7 mouse cellular contexts compared by ENCODE assay signal in the genomic region with DNA sequence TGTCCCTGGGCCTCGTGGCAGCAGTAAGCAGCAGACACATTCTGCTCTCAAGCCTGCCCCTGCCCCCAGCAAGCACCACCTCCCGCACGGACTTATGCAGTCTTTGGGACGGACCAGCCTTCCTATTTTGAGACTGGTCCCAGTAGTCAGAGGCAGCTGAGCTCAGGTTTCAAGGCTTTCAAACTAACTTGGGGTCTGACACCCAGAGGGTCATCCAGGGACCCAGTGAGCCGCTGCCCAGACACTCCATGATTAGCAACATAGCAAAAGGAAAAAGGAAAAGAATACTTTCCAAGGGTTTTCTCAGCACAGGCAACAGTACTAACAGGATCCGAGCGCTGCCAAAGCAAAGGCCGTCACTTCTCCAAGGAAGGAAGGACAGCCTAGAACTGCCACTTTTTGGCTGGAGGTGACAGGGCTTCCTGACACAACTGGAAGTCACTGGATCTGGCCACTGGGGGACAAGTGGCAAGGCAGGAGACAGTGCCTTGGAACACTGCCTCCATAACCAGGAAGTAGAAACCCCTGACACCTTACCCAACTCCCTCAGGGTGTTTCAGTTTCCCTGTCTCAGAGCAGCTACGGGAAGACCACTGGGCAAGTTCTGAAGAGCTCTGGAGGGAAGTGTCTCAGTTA. TPM values are rescaled to one million over a fixed set of nuclear protein-coding genes. Genes with fewer than 3 reads are reported as not detected.
DNase-seq lines count a peak whose midpoint lies in the region; ATAC-seq and TF ChIP-seq lines count a peak whose summit lies in the region.

No protein-coding gene starts in this region.

- peak overlapping the region; percentile 38 for H3K4me3 ChIP-seq in bone marrow macrophage, adult 2 months (ENCODE audit: insufficient read depth, low read length)
- no peak overlapping the region for H3K4me3 ChIP-seq in cortical plate, adult 2 months (ENCODE audit: insufficient read depth, low read length)
- H3K4me3 ChIP-seq in limb, embryonic 14.5 days (replicated peaks; ENCODE audit: low read length) = no peak overlapping the region
- no peak overlapping the region for H3K4me3 ChIP-seq in small intestine, adult 2 months (ENCODE audit: low read depth, low read length)
- no peak overlapping the region for H3K4me3 ChIP-seq in forebrain, embryonic 16.5 days (replicated peaks; ENCODE audit: low read length)

- peak; percentile 55 for DNase-seq in heart, postnatal 4 days
- no peak for DNase-seq in limb, embryonic 14.5 days (ENCODE audit: low spot score)
- no peak for DNase-seq in MN1 (ENCODE audit: low spot score)

- no peak overlapping the region for H3K4me2 ChIP-seq in limb, embryonic 14.5 days (replicated peaks; ENCODE audit: low read depth, low read length, severe bottlenecking)
- H3K4me2 ChIP-seq in forebrain, embryonic 16.5 days (ENCODE audit: low read length) = no peak overlapping the region

- WGBS in limb, embryonic 14.5 days = 33% methylated on average over 9 of the region's 9 CpGs
- 67% methylated on average over 9 of the region's 9 CpGs for WGBS in small intestine, adult 2 months
- WGBS in forebrain, embryonic 16.5 days = 41% methylated on average over 9 of the region's 9 CpGs

- H3K27me3 ChIP-seq in limb, embryonic 14.5 days (ENCODE audit: control insufficient read depth, insufficient read depth, low read length) = no peaks in the 10 kb centered on the region
- no peaks in the 10 kb centered on the region for H3K27me3 ChIP-seq in small intestine, adult 2 months (ENCODE audit: control insufficient read depth, insufficient read depth, low read length)
- H3K27me3 ChIP-seq in forebrain, embryonic 16.5 days (replicated peaks; ENCODE audit: control insufficient read depth, insufficient read depth, low read length) = no peaks in the 10 kb centered on the region

- no peak overlapping the region for H3K9ac ChIP-seq in limb, embryonic 14.5 days (ENCODE audit: low read depth, low read length, severe bottlenecking)
- no peak overlapping the region for H3K9ac ChIP-seq in forebrain, embryonic 16.5 days (replicated peaks; ENCODE audit: low read depth, low read length)

- H3K9me3 ChIP-seq in limb, embryonic 14.5 days (ENCODE audit: control insufficient read depth, low read length) = no peaks in the 10 kb centered on the region
- H3K9me3 ChIP-seq in forebrain, embryonic 16.5 days (ENCODE audit: control insufficient read depth, low read length) = no peaks in the 10 kb centered on the region

- peak; percentile 31; the same call in 1 of the 2 replicates for TF ChIP-seq CTCF in bone marrow macrophage, adult 2 months (IDR thresholded peaks at IDR 0.05; ENCODE audit: low read depth, low read length)
- no peak for TF ChIP-seq CTCF in cortical plate, adult 2 months (IDR thresholded peaks at IDR 0.05; ENCODE audit: extremely low read depth, insufficient read depth, low read length)
- no peak for TF ChIP-seq CTCF in small intestine, adult 2 months (IDR thresholded peaks at IDR 0.05; ENCODE audit: extremely low read depth, insufficient read length, insufficient replicate concordance, low read depth, low read length)

- peak overlapping the region; percentile 99 for H3K27ac ChIP-seq in bone marrow macrophage, adult 2 months (ENCODE audit: insufficient read depth, low read depth, low read length)
- H3K27ac ChIP-seq in cortical plate, adult 2 months (ENCODE audit: insufficient read depth, low read length) = peak overlapping the region; percentile 66; the same call in 1 of the 2 replicates
- H3K27ac ChIP-seq in limb, embryonic 14.5 days (replicated peaks; ENCODE audit: low read depth, low read length) = peak overlapping the region; percentile 59
- H3K27ac ChIP-seq in small intestine, adult 2 months (ENCODE audit: insufficient read depth, low read depth, low read length) = peak overlapping the region; percentile 69
- H3K27ac ChIP-seq in forebrain, embryonic 16.5 days (ENCODE audit: low read length) = no peak overlapping the region

- H3K36me3 ChIP-seq in limb, embryonic 14.5 days (ENCODE audit: control insufficient read depth, insufficient read depth, low read length) = peaks cover 13% of the 10 kb centered on the region
- H3K36me3 ChIP-seq in small intestine, adult 2 months (ENCODE audit: control insufficient read depth, insufficient read depth, low read length) = no peaks in the 10 kb centered on the region
- H3K36me3 ChIP-seq in forebrain, embryonic 16.5 days (ENCODE audit: control insufficient read depth, insufficient read depth) = no peaks in the 10 kb centered on the region

- no peak for ATAC-seq in limb, embryonic 14.5 days (ENCODE audit: low FRiP score, low read depth)
- no peak for ATAC-seq in forebrain, embryonic 16.5 days

- H3K4me1 ChIP-seq in bone marrow macrophage, adult 2 months (ENCODE audit: control insufficient read depth, insufficient read depth, low read length) = peaks cover 68% of the 10 kb centered on the region
- peaks cover 3% of the 10 kb centered on the region for H3K4me1 ChIP-seq in cortical plate, adult 2 months (ENCODE audit: control insufficient read depth, insufficient read depth, low read length)
- H3K4me1 ChIP-seq in limb, embryonic 14.5 days (ENCODE audit: control insufficient read depth, insufficient read depth, low read length) = peaks cover 49% of the 10 kb centered on the region
- H3K4me1 ChIP-seq in small intestine, adult 2 months (ENCODE audit: control insufficient read depth, insufficient read depth, insufficient read length, low read length) = peaks cover 27% of the 10 kb centered on the region
- H3K4me1 ChIP-seq in forebrain, embryonic 16.5 days (replicated peaks; ENCODE audit: control insufficient read depth, insufficient read depth, low read length) = peaks cover 25% of the 10 kb centered on the region

- no peak for TF ChIP-seq POLR2A in bone marrow macrophage, adult 2 months (IDR thresholded peaks at IDR 0.05; ENCODE audit: borderline replicate concordance, low read depth, low read length)
- TF ChIP-seq POLR2A in cortical plate, adult 2 months (IDR thresholded peaks at IDR 0.05; ENCODE audit: extremely low read depth, insufficient read depth, low read length) = no peak
- TF ChIP-seq POLR2A in limb, embryonic 14.5 days (IDR thresholded peaks at IDR 0.05; ENCODE audit: borderline replicate concordance, extremely low read depth, insufficient read depth, insufficient read length) = no peak
- no peak; the same call in 1 of the 2 replicates for TF ChIP-seq POLR2A in small intestine, adult 2 months (IDR thresholded peaks at IDR 0.05; ENCODE audit: low read depth, low read length)

RNA-seq across cellular contexts. Expression of a gene that starts 9.5 kb away (rescaled TPM):
- polyA plus RNA-seq in bone marrow macrophage, adult 2 months (2012; ENCODE audit: insufficient read depth, insufficient read length, missing spikeins) = 30.0 and 44.1 TPM in 2 replicates
- 3.4 and 3.6 TPM in 2 replicates for polyA plus RNA-seq in cortical plate, adult 2 months (2012; rRNA removed)
- total RNA-seq in heart, postnatal 4 days (2021) = 1 to 10 TPM; 4.2 to 7.6 TPM
- polyA plus RNA-seq in limb, embryonic 14.5 days (2012; rRNA removed) = 28.4 and 29.2 TPM in 2 replicates
- 5.1 and 6.2 TPM in 2 replicates for polyA plus RNA-seq in limb, embryonic 14.5 days (2014; fragmentation: Nextera tagmentation; extraction: Ambion mirVana)
- polyA plus RNA-seq in small intestine, adult 2 months (2012; rRNA removed) = 4.1 and 10.3 TPM in 2 replicates
- polyA plus RNA-seq in forebrain, embryonic 16.5 days (2015; fragmentation: Nextera tagmentation; extraction: Ambion mirVana) = 1.3 and 1.5 TPM in 2 replicates

RNA-seq across cellular contexts. Expression of a gene that starts 58.0 kb away (rescaled TPM):
- 43.3 and 49.9 TPM in 2 replicates for polyA plus RNA-seq in bone marrow macrophage, adult 2 months (2012; ENCODE audit: insufficient read depth, insufficient read length, missing spikeins)
- 1.9 and 2.8 TPM in 2 replicates for polyA plus RNA-seq in cortical plate, adult 2 months (2012; rRNA removed)
- total RNA-seq in heart, postnatal 4 days (2021) = 10 to 100 TPM; 39.5 to 50.3 TPM
- 48.5 and 53.5 TPM in 2 replicates for polyA plus RNA-seq in limb, embryonic 14.5 days (2012; rRNA removed)
- polyA plus RNA-seq in limb, embryonic 14.5 days (2014; fragmentation: Nextera tagmentation; extraction: Ambion mirVana) = 64.4 and 70.4 TPM in 2 replicates
- polyA plus RNA-seq in small intestine, adult 2 months (2012; rRNA removed) = 2.2 and 4.1 TPM in 2 replicates
- 36.4 and 45.0 TPM in 2 replicates for polyA plus RNA-seq in forebrain, embryonic 16.5 days (2015; fragmentation: Nextera tagmentation; extraction: Ambion mirVana)
